Mouse (Mus musculus) G1E (cell line): Measurements from ENCODE around the gene Fdxacb1.

Experiments
- CTCF ChIP-seq: IDR thresholded peaks from 2 replicates; pipeline ENCODE4 v1.5.1; 2012; ENCODE audit warnings: low read depth, low read length, inconsistent platforms, mixed read lengths
- GATA1 ChIP-seq: IDR thresholded peaks from 2 replicates; pipeline ENCODE4 v1.6.1; 2012; ENCODE audit warnings: borderline replicate concordance, low read length, inconsistent platforms, mixed read lengths
- GATA2 ChIP-seq: IDR thresholded peaks from 2 replicates; pipeline ENCODE4 v1.6.1; 2012; ENCODE audit warnings: low read depth, low read length, inconsistent platforms, borderline replicate concordance
- POLR2AphosphoS5 ChIP-seq: IDR thresholded peaks from 2 replicates; pipeline ENCODE4 v1.6.1; 2012; ENCODE audit warnings: low read depth, low read length, inconsistent platforms; ENCODE audit not compliant: insufficient replicate concordance
- TAL1 ChIP-seq: conservative IDR thresholded peaks from 2 replicates; pipeline ENCODE4 v1.6.1; 2012; ENCODE audit warnings: low read depth, low read length, inconsistent platforms, mixed read lengths

GRCm38 (mm10) chr9:50816512-50816911 lies 48.5 kb downstream of the Fdxacb1 start:
- TF ChIP-seq CTCF (no peak), GATA1 (no peak), TAL1 (no peak), POLR2AphosphoS5 (no peak), GATA2 (no peak)
